Mouse (Mus musculus): Measurements from ENCODE around the gene Olfr332.
"Not testable (repeated sequence)": the region's sequence is repeated elsewhere in the genome, so short reads cannot be mapped to it uniquely, and the experiment has no call there.

The Olfr332 gene

GRCm38 (mm10) chr11:58492455-58492854, at the start of gene Olfr332:
TSS of gene Olfr332 (minus strand) at chr11:58492555.
- in situ Hi-C loops (cut with MboI; ENCODE audit: low pct_unique_long_range_greater_than_20kb in 1 of 2, low sequenced_read_pairs in 2 of 2, unreplicated experiment in 1 of 2) = no loop called here

DNA sequence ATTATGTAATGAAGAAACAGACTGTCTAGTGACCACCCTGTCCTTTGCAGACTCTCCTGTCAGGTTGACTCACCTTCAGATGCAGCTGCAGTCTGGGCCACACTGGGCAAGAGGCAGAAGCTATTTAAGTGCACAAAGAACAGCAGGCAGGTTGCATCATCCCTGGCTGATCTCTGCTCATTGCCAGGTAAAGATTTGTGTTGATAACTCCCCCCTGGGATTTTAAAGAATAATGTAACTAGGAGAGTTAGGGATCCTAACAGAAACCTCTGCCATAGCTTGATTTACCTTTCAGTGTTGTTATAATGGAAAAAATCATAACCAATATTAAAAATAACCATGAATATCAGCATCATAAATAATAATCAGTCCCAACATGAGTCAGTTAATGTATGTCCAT, 42.4 kb upstream of the Olfr332 start, which contains the start of gene Olfr330:
Gene Olfr330, minus strand, starts transcription at position 101 of the 400 bp plus-strand sequence.
- in situ Hi-C loops (cut with MboI; ENCODE audit: low pct_unique_long_range_greater_than_20kb in 1 of 2, low sequenced_read_pairs in 2 of 2, unreplicated experiment in 1 of 2) = not testable (repeated sequence)

DNA sequence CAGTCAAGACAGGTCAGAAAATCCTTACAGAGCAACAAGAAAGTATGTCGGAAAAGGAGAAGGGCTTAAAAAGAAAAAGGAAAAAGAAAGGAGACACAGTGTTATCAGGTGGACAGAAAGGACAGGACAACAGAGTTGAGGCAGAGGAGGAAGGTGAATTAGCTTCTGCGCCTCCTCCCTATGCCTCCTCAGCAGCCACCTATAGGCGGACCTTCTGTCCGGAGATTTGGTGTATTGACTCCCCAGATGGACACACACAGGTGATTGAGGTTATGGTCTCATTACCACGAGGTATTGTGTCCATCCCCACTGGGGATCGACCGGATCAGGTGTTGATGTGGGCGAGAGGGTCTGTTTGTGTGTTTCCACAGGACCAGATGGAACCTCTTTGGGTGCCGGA, 27.4 kb upstream of the Olfr332 start:
- in situ Hi-C loops (cut with MboI; ENCODE audit: low pct_unique_long_range_greater_than_20kb in 1 of 2, low sequenced_read_pairs in 2 of 2, unreplicated experiment in 1 of 2) = not testable (repeated sequence)

- in situ Hi-C loops (cut with MboI; ENCODE audit: low pct_unique_long_range_greater_than_20kb in 1 of 2, low sequenced_read_pairs in 2 of 2, unreplicated experiment in 1 of 2) = not testable (repeated sequence)
Measured at GRCm38 (mm10) chr11:58518916-58519315, 26.6 kb upstream of the Olfr332 start.

- in situ Hi-C loops (cut with MboI; ENCODE audit: low pct_unique_long_range_greater_than_20kb in 1 of 2, low sequenced_read_pairs in 2 of 2, unreplicated experiment in 1 of 2) = not testable (repeated sequence)
Measured at GRCm38 (mm10) chr11:58509058-58509457, 16.7 kb upstream of the Olfr332 start.

DNA sequence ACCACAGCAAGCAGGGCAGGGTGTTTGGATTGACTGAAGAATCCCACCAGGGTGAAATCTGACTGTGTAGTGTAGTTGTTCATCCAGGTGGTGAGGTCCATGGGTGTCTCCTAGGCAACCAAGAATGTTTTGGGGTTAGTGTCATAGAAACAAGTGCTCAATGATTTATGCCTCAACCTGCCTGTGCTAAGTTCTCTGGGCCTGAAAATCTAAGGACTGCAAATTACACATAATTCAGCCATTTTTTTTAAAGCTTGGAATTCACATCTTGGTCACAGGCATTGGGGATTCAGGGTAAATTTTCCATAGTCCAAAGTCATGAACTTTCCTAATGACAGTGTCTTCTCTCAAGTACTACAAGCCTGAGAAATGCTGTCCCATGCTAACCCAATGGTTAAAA, 10.1 kb upstream of the Olfr332 start, which contains the start of gene Olfr331:
Gene Olfr331, minus strand, starts transcription at position 101 of the 400 bp plus-strand sequence.
- in situ Hi-C loops (cut with MboI; ENCODE audit: low pct_unique_long_range_greater_than_20kb in 1 of 2, low sequenced_read_pairs in 2 of 2, unreplicated experiment in 1 of 2) = not testable (repeated sequence)

GRCm38 (mm10) chr11:58499290-58499689, 6.9 kb upstream of the Olfr332 start:
- in situ Hi-C loops (cut with MboI; ENCODE audit: low pct_unique_long_range_greater_than_20kb in 1 of 2, low sequenced_read_pairs in 2 of 2, unreplicated experiment in 1 of 2) = no loop called here

DNA sequence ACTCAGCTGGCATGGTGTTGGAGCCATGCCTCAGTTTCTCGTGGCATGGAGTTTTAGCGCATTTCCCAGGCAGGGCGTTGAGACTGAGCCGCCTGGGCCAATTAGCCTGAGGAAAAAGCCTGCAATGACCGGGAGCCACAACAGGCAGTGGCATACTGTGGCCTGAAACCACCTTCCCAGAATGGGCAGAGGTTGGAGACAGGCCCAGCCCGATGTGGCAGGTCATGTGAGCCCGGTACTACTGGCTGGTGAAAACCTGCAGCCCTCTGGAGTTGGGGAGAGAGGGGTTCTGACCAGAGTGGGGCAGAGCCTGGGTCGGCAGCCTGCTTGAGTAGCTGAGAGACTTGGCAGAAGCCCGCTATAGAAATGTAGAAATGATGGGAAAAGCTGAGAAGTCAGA, 6.4 kb upstream of the Olfr332 start:
- in situ Hi-C loops (cut with MboI; ENCODE audit: low pct_unique_long_range_greater_than_20kb in 1 of 2, low sequenced_read_pairs in 2 of 2, unreplicated experiment in 1 of 2) = no loop called here

DNA sequence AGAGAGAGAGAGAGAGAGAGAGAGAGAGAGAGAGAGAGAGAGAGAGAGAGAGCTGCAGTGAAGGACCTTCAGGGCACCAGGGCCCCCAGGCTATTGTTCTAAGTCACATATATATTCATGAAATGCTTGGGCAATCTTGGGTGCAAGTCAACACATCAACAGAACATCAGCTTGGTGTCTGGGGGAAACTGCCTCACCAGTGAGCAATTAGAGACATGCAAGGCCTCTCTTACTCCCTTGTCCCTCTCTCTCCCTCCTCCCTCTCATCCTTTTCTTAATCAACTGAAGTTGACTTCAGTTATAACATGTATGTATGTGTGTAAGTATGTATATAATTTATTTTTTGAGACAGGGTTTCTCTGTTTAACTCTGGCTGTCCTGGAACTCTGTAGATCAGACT, 30.2 kb downstream of the Olfr332 start, which contains the start of gene Olfr30:
Gene Olfr30, minus strand, starts transcription at position 101 of the 400 bp plus-strand sequence.
- in situ Hi-C loops (cut with MboI; ENCODE audit: low pct_unique_long_range_greater_than_20kb in 1 of 2, low sequenced_read_pairs in 2 of 2, unreplicated experiment in 1 of 2) = no loop called here

DNA sequence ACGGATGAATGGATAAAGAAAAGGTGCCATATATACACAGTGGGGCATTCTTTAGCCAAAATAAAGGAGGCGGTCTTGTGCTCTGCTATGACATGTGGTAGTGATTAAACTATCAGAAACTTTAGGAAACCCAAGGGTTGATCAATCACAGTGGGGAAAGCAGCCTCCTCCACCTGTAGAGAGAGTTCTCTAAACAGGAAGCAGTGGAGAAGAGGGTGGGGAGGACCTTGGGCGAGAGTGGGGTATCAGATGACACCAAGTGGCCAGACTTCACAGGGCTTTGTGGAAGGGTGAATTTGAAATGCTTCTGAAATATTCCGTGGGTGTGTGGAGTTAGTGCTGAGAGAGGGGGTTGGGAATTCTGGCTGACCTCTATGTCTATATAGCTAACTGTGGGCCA, 38.8 kb downstream of the Olfr332 start:
- in situ Hi-C loops (cut with MboI; ENCODE audit: low pct_unique_long_range_greater_than_20kb in 1 of 2, low sequenced_read_pairs in 2 of 2, unreplicated experiment in 1 of 2) = no loop called here

DNA sequence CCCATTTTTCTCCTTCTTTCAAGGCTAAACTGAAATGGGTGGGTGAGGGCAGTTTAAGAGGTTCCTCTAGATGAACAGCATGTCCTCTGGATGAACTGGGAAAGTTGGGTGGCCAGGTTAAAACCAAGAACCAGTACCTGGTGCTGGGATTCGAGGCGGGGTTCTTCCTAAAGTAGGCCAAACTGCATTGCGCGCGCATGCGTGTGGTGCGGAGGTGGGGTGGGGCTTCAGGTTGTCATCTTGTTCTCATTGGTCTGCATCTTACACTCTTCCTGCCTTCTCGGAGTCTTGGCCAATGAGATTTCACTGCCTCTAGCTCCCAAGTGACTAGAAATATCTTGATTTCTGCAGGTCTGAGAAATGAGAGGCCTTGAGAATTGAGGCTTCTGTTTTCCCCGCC, 39.6 kb downstream of the Olfr332 start, which contains the start of gene Lypd9:
Gene Lypd9, minus strand, starts transcription at position 165 of the 400 bp plus-strand sequence.
- in situ Hi-C loops (cut with MboI; ENCODE audit: low pct_unique_long_range_greater_than_20kb in 1 of 2, low sequenced_read_pairs in 2 of 2, unreplicated experiment in 1 of 2) = no loop called here

Data from mouse embryonic stem cell (cell line).